Mouse (Mus musculus) left cerebral cortex, postnatal 36 days (tissue): ENCODE measurements at regions not wholly inside any gene's neighbourhood (a gene's known extent, or its start where the extent isn't known, plus 50 kb on each side); places are given as distances from the start of the nearest gene placed in this dataset.

Experiments
- DNase-seq, 2 experiments: peaks; one replicate each; pipeline ENCODE4 v3.0.0; 2021 to 2022; ENCODE audit warnings: low spot score in 2 of 2, mixed read lengths in 1 of 2
- intact Hi-C: fragments of 180-260 bp; cut with DNase I; formaldehyde crosslinking; loops from one replicate; pipeline ENCODE4 v1.15.1; 2025

- no peak for DNase-seq
- intact Hi-C loops: no loop called here
Measured at GRCm38 (mm10) chr10:111411533-111411932, 61.5 kb upstream of the Nap1l1 start.

- no peak for DNase-seq
- intact Hi-C loops: no loop called here
Measured at GRCm38 (mm10) chr10:111416611-111417130, 56.4 kb upstream of the Nap1l1 start.

GRCm38 (mm10) chr10:111419375-111420194 is 53.4 kb upstream of the Nap1l1 start:
- intact Hi-C loops: loop anchor here (5.0 kb wide), 2 partner anchors 32 to 53 kb away; partner anchors contain the start of gene Nap1l1
- peak in 1 of 2 experiments; percentile 34 for DNase-seq

GRCm38 (mm10) chr10:111420195-111420838 is 52.7 kb upstream of the Nap1l1 start:
- intact Hi-C loops: loop anchor here (5.0 kb wide), 2 partner anchors 33 to 52 kb away; partner anchors contain the start of gene Nap1l1

GRCm38 (mm10) chr10:111422057-111422456 is 51.0 kb upstream of the Nap1l1 start:
- no peak for DNase-seq
- intact Hi-C loops: loop anchor here (5.0 kb wide), 2 partner anchors 35 to 50 kb away; partner anchors contain the start of gene Nap1l1

More at GRCm38 (mm10) chr10:111420195-111420838, 52.7 kb upstream of the Nap1l1 start:
- DNase-seq: no peak

GRCm38 (mm10) chr10:111422649-111423048 is 50.4 kb upstream of the Nap1l1 start:
- intact Hi-C loops: loop anchor here (5.0 kb wide), 2 partner anchors 35 to 50 kb away; partner anchors contain the start of gene Nap1l1
- DNase-seq: peak; percentile 59 to 72
